ENCODE assay signal across 21 mouse cellular contexts in the genomic region with DNA sequence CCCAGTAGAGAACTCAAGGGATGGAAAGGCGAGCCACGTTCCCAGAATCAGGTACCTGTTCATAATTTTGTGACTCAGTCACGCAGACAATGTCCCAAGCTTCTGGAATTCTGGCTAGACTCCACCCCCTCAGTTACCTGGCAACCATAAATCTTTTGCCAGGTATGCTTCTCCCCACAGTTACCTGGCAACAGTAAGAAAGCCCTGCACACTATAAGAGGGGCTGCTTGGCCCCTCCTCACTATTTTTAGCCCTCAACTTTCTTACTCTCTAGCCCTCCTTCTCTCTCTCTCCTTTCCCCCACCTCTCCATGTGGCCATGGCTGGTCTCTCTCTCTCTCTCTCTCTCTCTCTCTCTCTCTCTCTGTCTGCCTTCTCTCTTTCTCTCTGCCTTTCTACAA.
"Had no signal": no experiment of that assay in that cellular context is flagged by ENCODE, and none has a peak within 500 bp of the region (broad histone marks: within the 10 kb centered on the region; RNA-seq: fewer than 3 reads in every experiment).

No protein-coding gene starts in this region.

- H3K9me3 ChIP-seq: lung, embryonic 15.5 days; midbrain, embryonic 10.5 days; midbrain, embryonic 12.5 days; neural tube, embryonic 13.5 days; neural tube, embryonic 15.5 days; stomach, embryonic 15.5 days had no signal

- H3K4me1 ChIP-seq: lung, embryonic 15.5 days; midbrain, embryonic 10.5 days; midbrain, embryonic 12.5 days; neural tube, embryonic 13.5 days; neural tube, embryonic 15.5 days; stomach, embryonic 15.5 days had no signal

- H3K36me3 ChIP-seq: lung, embryonic 15.5 days; midbrain, embryonic 10.5 days; midbrain, embryonic 12.5 days; neural tube, embryonic 13.5 days; neural tube, embryonic 15.5 days; stomach, embryonic 15.5 days had no signal

- DNase-seq: lung, adult 18-20 months; lung, postnatal 10 days; lung, postnatal 4 days; midbrain, embryonic 14.5 days; retina, postnatal 1 day; right cerebral cortex, adult 18-20 months; right cerebral cortex, postnatal 25 days; right cerebral cortex, postnatal 4 days; spleen, adult 18-20 months; thymus, adult 2 months; thymus, postnatal 25 days; thymus, postnatal 4 days had no signal

- H3K9ac ChIP-seq: liver, embryonic 14.5 days; lung, embryonic 15.5 days; midbrain, embryonic 12.5 days; neural tube, embryonic 13.5 days; neural tube, embryonic 15.5 days; stomach, embryonic 15.5 days had no signal

- H3K27ac ChIP-seq: liver, embryonic 14.5 days; lung, embryonic 15.5 days; midbrain, embryonic 10.5 days; midbrain, embryonic 12.5 days; neural tube, embryonic 13.5 days; neural tube, embryonic 15.5 days; stomach, embryonic 15.5 days; stomach, postnatal 0 days had no signal

- H3K4me2 ChIP-seq: lung, embryonic 15.5 days; midbrain, embryonic 12.5 days; neural tube, embryonic 13.5 days; neural tube, embryonic 15.5 days; stomach, embryonic 15.5 days had no signal

- H3K4me3 ChIP-seq: lung, embryonic 15.5 days; midbrain, embryonic 10.5 days; midbrain, embryonic 12.5 days; myocyte; neural tube, embryonic 13.5 days; neural tube, embryonic 15.5 days; stomach, embryonic 15.5 days had no signal

- H3K27me3 ChIP-seq: lung, embryonic 15.5 days; midbrain, embryonic 12.5 days; neural tube, embryonic 13.5 days; neural tube, embryonic 15.5 days; stomach, embryonic 15.5 days had no signal
